Mouse (Mus musculus) midbrain, embryonic 11.5 days (tissue): ENCODE measurements around the gene Limk1. TPM values are rescaled to one million over a fixed set of nuclear protein-coding genes. Genes with fewer than 3 reads are reported as not detected.

Experiments used
- ATAC-seq: fragments of 200-750 bp; cut with Nextera tagmentation; 2 replicates; pipeline ENCODE4 v1.8.0; 2017; ENCODE audit warnings: moderate TSS enrichment, moderate library complexity; ENCODE audit not compliant: low FRiP score
- DNase-seq: peaks from one replicate; pipeline ENCODE4 v3.0.0; 2015; ENCODE audit warnings: low spot score; ENCODE audit errors: missing footprints
- H3K27ac ChIP-seq: fragments of 300-500 bp; sonication (generic); 2 replicates; pipeline ENCODE4 v1.5.1; 2014; ENCODE audit warnings: low read depth, low read length
- H3K27me3 ChIP-seq: fragments of 300-500 bp; sonication (generic); 2 replicates; pipeline ENCODE4 v1.6.1; 2014; ENCODE audit warnings: mild to moderate bottlenecking, low read length, moderate library complexity, mixed read lengths; ENCODE audit not compliant: control insufficient read depth, insufficient read depth
- H3K36me3 ChIP-seq: fragments of 300-500 bp; sonication (generic); 2 replicates; pipeline ENCODE4 v1.6.1; 2014; ENCODE audit warnings: mild to moderate bottlenecking, low read length, moderate library complexity, mixed read lengths; ENCODE audit not compliant: control insufficient read depth, insufficient read depth
- H3K4me1 ChIP-seq: fragments of 300-500 bp; sonication (generic); 2 replicates; pipeline ENCODE4 v1.6.1; 2014; ENCODE audit warnings: low read length; ENCODE audit not compliant: control insufficient read depth, insufficient read depth
- H3K4me2 ChIP-seq: fragments of 300-500 bp; sonication (generic); 2 replicates; pipeline ENCODE4 v1.6.1; 2014; ENCODE audit warnings: mild to moderate bottlenecking, moderate library complexity
- H3K4me3 ChIP-seq: fragments of 300-500 bp; sonication (generic); 2 replicates; pipeline ENCODE4 v1.5.1; 2014; ENCODE audit warnings: low read depth, low read length
- H3K9ac ChIP-seq: fragments of 300-500 bp; sonication (generic); 2 replicates; pipeline ENCODE4 v1.6.1; 2014; ENCODE audit warnings: low read length
- H3K9me3 ChIP-seq: fragments of 300-500 bp; sonication (generic); 2 replicates; pipeline ENCODE4 v1.6.1; 2016; ENCODE audit warnings: low read length; ENCODE audit not compliant: control insufficient read depth
- WGBS: fragments of 180-500 bp; shearing (Covaris S2); extraction: QIAGEN DNeasy Blood & Tissue Kit; methylation state at CpG from one replicate; pipeline ENCODE4 v1.1.7; 2014; 5-methylcytosine and 5-hydroxymethylcytosine counted together
- polyA plus RNA-seq: library from polyadenylated mRNA; unstranded; fragments of >200 nt; fragmentation: Nextera tagmentation; extraction: Ambion mirVana; gene quantifications from 2 replicates; pipeline ENCODE4 v1.2.1, GENCODE M21; 2014

The Limk1 gene
- polyA plus RNA-seq, 1 experiment from 2014 or later, result 9.1 TPM

GRCm38 (mm10) chr5:134684398-134684797 is 4.0 kb downstream of the Limk1 start:
- DNase-seq, result no peak
- WGBS, result 91% methylated on average over 2 of the region's 2 CpGs
- H3K4me1 ChIP-seq, result peaks cover 9% of the 10 kb centered on the region

DNA sequence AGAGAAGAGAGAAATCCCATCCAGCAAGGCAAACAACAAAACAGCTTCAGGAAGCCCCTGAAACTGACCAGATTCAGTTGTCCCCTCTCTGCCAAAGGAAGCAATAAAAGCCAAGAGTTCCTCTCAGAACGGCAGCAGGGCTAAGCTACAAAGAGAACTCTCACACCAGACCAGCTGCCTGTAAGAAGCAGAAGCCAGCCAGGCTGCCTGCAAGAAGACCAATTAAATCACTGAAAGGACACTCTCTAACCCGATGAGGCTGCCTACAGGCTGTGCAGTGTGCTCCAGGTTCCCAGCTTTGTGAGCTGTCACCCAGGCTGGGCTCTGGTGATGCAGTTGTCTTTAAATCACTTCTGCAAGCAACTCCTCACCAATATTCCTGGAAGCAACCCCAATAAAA is 4.6 kb downstream of the Limk1 start:
- Histone ChIP-seq H3K4me2 (no peak overlapping the region), H3K9ac (no peak overlapping the region), H3K27me3 (no peaks in the 10 kb centered on the region), H3K4me3 (no peak overlapping the region), H3K36me3 (no peaks in the 10 kb centered on the region), H3K4me1 (peaks cover 9% of the 10 kb centered on the region), H3K27ac (no peak overlapping the region), H3K9me3 (no peaks in the 10 kb centered on the region)
- DNase-seq (no peak), ATAC-seq (no peak)
- WGBS, result 75% methylated on average over 2 of the region's 2 CpGs

More at GRCm38 (mm10) chr5:134684398-134684797, 4.0 kb downstream of the Limk1 start:
- H3K27me3 ChIP-seq, result no peaks in the 10 kb centered on the region
- no peak overlapping the region for H3K27ac ChIP-seq
- H3K4me3 ChIP-seq, result no peak overlapping the region
- H3K9ac ChIP-seq, result no peak overlapping the region
- H3K9me3 ChIP-seq, result no peaks in the 10 kb centered on the region
- no peak for ATAC-seq
- H3K36me3 ChIP-seq, result no peaks in the 10 kb centered on the region
- H3K4me2 ChIP-seq, result no peak overlapping the region

DNA sequence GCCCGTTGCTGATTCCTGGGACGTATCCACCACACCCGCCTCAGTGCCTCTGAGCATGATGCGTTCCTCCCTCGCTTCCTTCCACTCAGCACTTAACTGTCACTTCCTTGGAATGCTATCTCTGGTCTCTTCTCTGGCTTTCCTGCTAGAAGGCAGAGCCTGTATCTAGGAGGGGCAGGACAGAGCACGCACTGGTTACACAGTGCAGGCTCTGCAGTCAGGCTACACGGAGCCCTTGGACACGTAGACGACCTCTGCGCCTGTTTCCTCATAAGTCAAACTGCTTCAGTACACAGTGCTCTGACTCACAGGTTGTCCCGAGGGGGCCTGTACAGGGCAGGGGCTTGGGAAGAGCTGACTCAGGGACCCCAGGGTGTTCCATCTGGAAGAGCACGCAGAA is 8.2 kb downstream of the Limk1 start:
- ATAC-seq, result no peak
- Histone ChIP-seq H3K27ac (no peak overlapping the region), H3K9me3 (no peaks in the 10 kb centered on the region), H3K9ac (no peak overlapping the region; the same call in 1 of the 2 replicates), H3K4me2 (no peak overlapping the region), H3K4me3 (no peak overlapping the region), H3K4me1 (peaks cover 16% of the 10 kb centered on the region), H3K36me3 (no peaks in the 10 kb centered on the region), H3K27me3 (no peaks in the 10 kb centered on the region)
- DNase-seq, result no peak
- WGBS, result 88% methylated on average over 12 of the region's 12 CpGs

GRCm38 (mm10) chr5:134678827-134679546 is 9.4 kb downstream of the Limk1 start:
- no peaks in the 10 kb centered on the region for H3K36me3 ChIP-seq
- no peak overlapping the region for H3K4me2 ChIP-seq
- peaks cover 20% of the 10 kb centered on the region for H3K4me1 ChIP-seq
- H3K27ac ChIP-seq, result no peak overlapping the region
- ATAC-seq (no peak), DNase-seq (no peak)
- no peak overlapping the region for H3K4me3 ChIP-seq
- no peaks in the 10 kb centered on the region for H3K9me3 ChIP-seq
- H3K9ac ChIP-seq, result no peak overlapping the region
- 70% methylated on average over 8 of the region's 8 CpGs for WGBS
- H3K27me3 ChIP-seq, result no peaks in the 10 kb centered on the region

DNA sequence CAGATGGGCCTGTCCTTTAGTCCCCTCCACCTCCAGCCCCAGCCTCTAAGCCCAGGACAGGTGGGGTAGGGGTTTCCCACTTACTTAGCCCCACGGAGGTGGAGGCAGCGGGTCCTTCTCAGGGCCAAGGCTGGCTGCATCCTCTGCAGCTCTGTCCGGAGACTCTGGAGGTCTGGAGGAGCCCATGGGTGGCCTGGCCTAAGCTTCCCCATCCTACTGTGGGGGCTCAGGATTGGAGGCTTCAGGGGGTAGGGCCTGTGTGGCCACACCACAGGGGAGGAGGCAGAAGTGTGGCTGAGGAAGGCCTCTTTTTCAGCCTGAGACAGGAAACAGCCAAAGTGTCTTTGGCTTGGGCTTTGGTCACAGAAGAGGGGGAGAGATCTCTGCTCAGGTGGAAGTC is 10.4 kb downstream of the Limk1 start:
- no peak for ATAC-seq
- Histone ChIP-seq H3K4me1 (peaks cover 20% of the 10 kb centered on the region), H3K36me3 (no peaks in the 10 kb centered on the region), H3K27ac (no peak overlapping the region), H3K4me2 (no peak overlapping the region), H3K9ac (no peak overlapping the region), H3K4me3 (no peak overlapping the region), H3K27me3 (no peaks in the 10 kb centered on the region), H3K9me3 (no peaks in the 10 kb centered on the region)
- DNase-seq, result no peak
- 74% methylated on average over 3 of the region's 3 CpGs for WGBS

- H3K27ac ChIP-seq, result no peak overlapping the region
- H3K4me3 ChIP-seq, result no peak overlapping the region
- 87% methylated on average over 5 of the region's 5 CpGs for WGBS
- H3K4me1 ChIP-seq, result peaks cover 20% of the 10 kb centered on the region
- no peaks in the 10 kb centered on the region for H3K9me3 ChIP-seq
- no peak for DNase-seq
- H3K36me3 ChIP-seq, result 0 out of 2 replicates have a peak, but pooled peaks cover 2% of the 10 kb centered on the region
- no peak overlapping the region for H3K9ac ChIP-seq
- H3K27me3 ChIP-seq, result no peaks in the 10 kb centered on the region
- no peak for ATAC-seq
- H3K4me2 ChIP-seq, result no peak overlapping the region
Measured at GRCm38 (mm10) chr5:134677491-134677890, 10.9 kb downstream of the Limk1 start.

- peak; percentile 97 for DNase-seq
- no peaks in the 10 kb centered on the region for H3K9me3 ChIP-seq
- peak overlapping the region; percentile 51 for H3K4me2 ChIP-seq
- H3K27me3 ChIP-seq, result no peaks in the 10 kb centered on the region
- ATAC-seq, result peak; percentile 95
- 1% methylated on average over 14 of the region's 14 CpGs for WGBS
- H3K4me1 ChIP-seq, result peaks cover 25% of the 10 kb centered on the region
- peak overlapping the region; percentile 26 for H3K4me3 ChIP-seq
- peak overlapping the region; percentile 90 for H3K27ac ChIP-seq
- peak overlapping the region; percentile 73 for H3K9ac ChIP-seq
- 0 out of 2 replicates have a peak, but pooled peaks cover 3% of the 10 kb centered on the region for H3K36me3 ChIP-seq
Measured at GRCm38 (mm10) chr5:134675956-134676759, 12.2 kb downstream of the Limk1 start.

GRCm38 (mm10) chr5:134674977-134675376 is 13.4 kb downstream of the Limk1 start:
- no peak overlapping the region for H3K27ac ChIP-seq
- no peak for DNase-seq
- no peaks in the 10 kb centered on the region for H3K27me3 ChIP-seq
- ATAC-seq, result no peak
- 0 out of 2 replicates have a peak, but pooled peaks cover 5% of the 10 kb centered on the region for H3K36me3 ChIP-seq
- peak overlapping the region; percentile 73 for H3K9ac ChIP-seq
- 76% methylated on average over 5 of the region's 5 CpGs for WGBS
- H3K9me3 ChIP-seq, result no peaks in the 10 kb centered on the region
- no peak overlapping the region for H3K4me2 ChIP-seq
- no peak overlapping the region for H3K4me3 ChIP-seq
- peaks cover 25% of the 10 kb centered on the region for H3K4me1 ChIP-seq

DNA sequence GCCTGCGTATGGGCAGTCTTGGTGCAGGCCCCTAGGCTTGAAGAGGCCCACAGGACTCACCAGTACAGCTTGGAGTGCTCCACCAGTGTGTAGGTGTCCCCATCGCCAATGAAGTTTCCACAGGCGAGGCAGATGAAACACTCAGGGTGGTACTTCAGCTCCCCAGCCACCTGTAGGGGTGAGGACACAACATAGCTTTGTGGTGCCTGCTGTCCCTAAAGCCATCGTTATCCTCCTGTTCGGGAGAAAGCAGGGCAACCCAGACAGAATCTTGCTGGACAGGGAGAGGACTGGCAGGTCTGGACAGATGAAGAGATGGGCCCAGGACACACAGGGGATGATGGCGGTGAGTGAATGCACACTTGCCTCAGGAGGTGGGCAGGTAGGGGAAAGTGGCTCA is 15.8 kb downstream of the Limk1 start:
- Histone ChIP-seq H3K36me3 (peaks cover 5% of the 10 kb centered on the region; the same call in 1 of the 2 replicates), H3K27ac (no peak overlapping the region), H3K9ac (no peak overlapping the region), H3K4me3 (no peak overlapping the region), H3K9me3 (no peaks in the 10 kb centered on the region), H3K4me1 (peaks cover 25% of the 10 kb centered on the region), H3K27me3 (no peaks in the 10 kb centered on the region), H3K4me2 (no peak overlapping the region)
- WGBS, result 88% methylated on average over 6 of the region's 6 CpGs
- no peak for ATAC-seq
- DNase-seq, result no peak
